Mouse (Mus musculus) lung, embryonic 14.5 days (tissue): ENCODE results near the gene Gm21970. TPM values are rescaled to one million over a fixed set of nuclear protein-coding genes. Genes with fewer than 3 reads are reported as not detected.
A peak's percentile ranks its signal among the peaks of the same experiment; 100 is the strongest.

Source experiments
- ATAC-seq: fragments of 200-750 bp; cut with Nextera tagmentation; 2 replicates; pipeline ENCODE4 v1.8.0; 2017; ENCODE audit warnings: mild to moderate bottlenecking, moderate TSS enrichment, moderate library complexity; ENCODE audit not compliant: insufficient read depth
- DNase-seq: peaks from one replicate; pipeline ENCODE4 v3.0.0-alpha.2; 2015
- H3K27ac ChIP-seq: fragments of 300-500 bp; sonication (generic); 2 replicates; pipeline ENCODE4 v1.5.1; 2014; ENCODE audit warnings: low read depth, mild to moderate bottlenecking, moderate library complexity
- H3K27me3 ChIP-seq: fragments of 300-500 bp; sonication (generic); 2 replicates; pipeline ENCODE4 v1.6.1; 2014; ENCODE audit warnings: low read length, control low read depth; ENCODE audit not compliant: insufficient read depth
- H3K36me3 ChIP-seq: fragments of 300-500 bp; sonication (generic); 2 replicates; pipeline ENCODE4 v1.6.1; 2014; ENCODE audit warnings: control low read depth; ENCODE audit not compliant: insufficient read depth
- H3K4me1 ChIP-seq: fragments of 300-500 bp; sonication (generic); 2 replicates; pipeline ENCODE4 v1.6.1; 2014; ENCODE audit warnings: antibody characterized with exemption, control low read depth; ENCODE audit not compliant: insufficient read depth
- H3K4me2 ChIP-seq: fragments of 300-500 bp; sonication (generic); 2 replicates; pipeline ENCODE4 v1.6.1; 2014; ENCODE audit warnings: mild to moderate bottlenecking
- H3K4me3 ChIP-seq: fragments of 300-500 bp; sonication (generic); 2 replicates; pipeline ENCODE4 v1.5.1; 2014; ENCODE audit warnings: low read depth, low read length
- H3K9ac ChIP-seq: fragments of 300-500 bp; sonication (generic); 2 replicates; pipeline ENCODE4 v1.6.1; 2014
- H3K9me3 ChIP-seq: fragments of 300-500 bp; sonication (generic); 2 replicates; pipeline ENCODE4 v1.6.1; 2016; ENCODE audit warnings: low read depth, low read length, control low read depth
- CTCF ChIP-seq: IDR thresholded peaks from 2 replicates; pipeline ENCODE4 v1.5.1; 2016; ENCODE audit warnings: antibody characterized with exemption, low read depth
- WGBS: fragments of 180-500 bp; shearing (Covaris S2); extraction: QIAGEN DNeasy Blood & Tissue Kit; methylation state at CpG from one replicate; pipeline ENCODE4 v1.1.7; 2014; 5-methylcytosine and 5-hydroxymethylcytosine counted together
- polyA plus RNA-seq: library from polyadenylated mRNA; unstranded; fragments of >200 nt; fragmentation: Nextera tagmentation; extraction: Ambion mirVana; gene quantifications from 2 replicates; pipeline ENCODE4 v1.2.1, GENCODE M21; 2014

Gene Gm21970
- polyA plus RNA-seq, 1 experiment from 2014 or later: 0.47 TPM

- H3K36me3 ChIP-seq: peaks cover 43% of the 10 kb centered on the region
- no peaks in the 10 kb centered on the region for H3K9me3 ChIP-seq
- no peaks in the 10 kb centered on the region for H3K27me3 ChIP-seq
- DNase-seq: peak; percentile 15
- no peak overlapping the region for H3K4me3 ChIP-seq
- ATAC-seq: no peak
- no peak overlapping the region for H3K4me2 ChIP-seq
- TF ChIP-seq CTCF: no peak
- H3K27ac ChIP-seq: no peak overlapping the region
- H3K9ac ChIP-seq: no peak overlapping the region
- H3K4me1 ChIP-seq: no peaks in the 10 kb centered on the region
- 55% methylated on average over 12 of the region's 12 CpGs for WGBS
Observed at GRCm38 (mm10) chr16:91413102-91413844, 21.8 kb downstream of the Gm21970 start.

- Histone ChIP-seq H3K4me1 (no peaks in the 10 kb centered on the region), H3K9ac (no peak overlapping the region), H3K4me2 (no peak overlapping the region), H3K27me3 (no peaks in the 10 kb centered on the region), H3K9me3 (no peaks in the 10 kb centered on the region), H3K4me3 (no peak overlapping the region), H3K27ac (no peak overlapping the region), H3K36me3 (peaks cover 56% of the 10 kb centered on the region)
- no peak for TF ChIP-seq CTCF
- no peak for DNase-seq
- ATAC-seq: no peak
- 80% methylated on average over 9 of the region's 9 CpGs for WGBS
Observed at GRCm38 (mm10) chr16:91415391-91416189, 24.1 kb downstream of the Gm21970 start.

GRCm38 (mm10) chr16:91416357-91416756 lies 24.8 kb downstream of the Gm21970 start:
- Histone ChIP-seq H3K4me3 (no peak overlapping the region), H3K4me1 (no peaks in the 10 kb centered on the region), H3K27ac (no peak overlapping the region), H3K36me3 (peaks cover 58% of the 10 kb centered on the region), H3K27me3 (no peaks in the 10 kb centered on the region), H3K9ac (no peak overlapping the region), H3K4me2 (no peak overlapping the region), H3K9me3 (no peaks in the 10 kb centered on the region)
- WGBS: 97% methylated on average over 6 of the region's 6 CpGs
- DNase-seq (no peak), ATAC-seq (no peak)
- TF ChIP-seq CTCF: no peak

GRCm38 (mm10) chr16:91416938-91417337 lies 25.4 kb downstream of the Gm21970 start:
- 56% methylated on average over 7 of the region's 7 CpGs for WGBS
- no peaks in the 10 kb centered on the region for H3K27me3 ChIP-seq
- no peak overlapping the region for H3K4me2 ChIP-seq
- ATAC-seq (no peak), DNase-seq (no peak)
- H3K36me3 ChIP-seq: peaks cover 63% of the 10 kb centered on the region
- H3K9me3 ChIP-seq: no peaks in the 10 kb centered on the region
- no peaks in the 10 kb centered on the region for H3K4me1 ChIP-seq
- H3K9ac ChIP-seq: no peak overlapping the region
- no peak overlapping the region for H3K27ac ChIP-seq
- TF ChIP-seq CTCF: no peak
- no peak overlapping the region for H3K4me3 ChIP-seq

- no peak overlapping the region for H3K27ac ChIP-seq
- peaks cover 61% of the 10 kb centered on the region for H3K36me3 ChIP-seq
- no peaks in the 10 kb centered on the region for H3K9me3 ChIP-seq
- no peak overlapping the region for H3K4me2 ChIP-seq
- no peak overlapping the region for H3K9ac ChIP-seq
- ATAC-seq: no peak
- DNase-seq: no peak
- WGBS: 73% methylated on average over 5 of the region's 5 CpGs
- no peaks in the 10 kb centered on the region for H3K27me3 ChIP-seq
- TF ChIP-seq CTCF: no peak
- no peak overlapping the region for H3K4me3 ChIP-seq
- no peaks in the 10 kb centered on the region for H3K4me1 ChIP-seq
Observed at GRCm38 (mm10) chr16:91418531-91418930, 27.0 kb downstream of the Gm21970 start.

GRCm38 (mm10) chr16:91425816-91426215 lies 34.3 kb downstream of the Gm21970 start:
- Histone ChIP-seq H3K4me3 (no peak overlapping the region), H3K4me2 (no peak overlapping the region), H3K27me3 (no peaks in the 10 kb centered on the region), H3K9ac (no peak overlapping the region), H3K9me3 (no peaks in the 10 kb centered on the region), H3K4me1 (no peaks in the 10 kb centered on the region), H3K27ac (no peak overlapping the region), H3K36me3 (peaks cover 43% of the 10 kb centered on the region)
- no peak for TF ChIP-seq CTCF
- 92% methylated on average over 6 of the region's 6 CpGs for WGBS
- no peak for DNase-seq
- ATAC-seq: no peak

GRCm38 (mm10) chr16:91426586-91426985 lies 35.1 kb downstream of the Gm21970 start:
- ATAC-seq (no peak), DNase-seq (no peak)
- Histone ChIP-seq H3K27ac (no peak overlapping the region), H3K4me3 (no peak overlapping the region), H3K4me1 (no peaks in the 10 kb centered on the region), H3K27me3 (no peaks in the 10 kb centered on the region), H3K9ac (no peak overlapping the region), H3K36me3 (peaks cover 39% of the 10 kb centered on the region), H3K4me2 (no peak overlapping the region), H3K9me3 (no peaks in the 10 kb centered on the region)
- TF ChIP-seq CTCF: no peak
- WGBS: 76% methylated on average over 4 of the region's 4 CpGs
